Mouse (Mus musculus): ENCODE measurements around the gene Defb43. TPM values are rescaled to one million over a fixed set of nuclear protein-coding genes. Genes with fewer than 3 reads are reported as not detected.

The Defb43 gene
- not detected in 2 replicates for polyA plus RNA-seq (2021; fragmentation: Nextera tagmentation)
- long read RNA-seq, experiment 1: 0 reads
- long read RNA-seq, experiment 2: 0 reads

GRCm38 (mm10) chr14:63011471-63011870 is at the start of gene Defb43:
Defb43 (plus strand) TSS chr14:63011771.

GRCm38 (mm10) chr14:62984410-62984809 is 27.2 kb upstream of the Defb43 start, which contains the start of gene Defb48:
Defb48 (minus strand) TSS chr14:62984510.

GRCm38 (mm10) chr14:62997777-62998176 is 13.8 kb upstream of the Defb43 start, which contains the start of gene Defb47:
Defb47 (plus strand) TSS chr14:62998077.

GRCm38 (mm10) chr14:63046691-63047090 is 35.1 kb downstream of the Defb43 start, which contains the start of gene Defb42:
Defb42 (plus strand) TSS chr14:63046991.

GRCm38 (mm10) chr14:63049910-63050370 is 38.4 kb downstream of the Defb43 start, which contains the start of gene Defb30:
Defb30 (minus strand) TSS chr14:63049960.

Other genes with a start within 250 kb of the Defb43 start
- gene Wdfy2, start 174.1 kb upstream of the Defb43 start, polyA plus RNA-seq (2021; fragmentation: Nextera tagmentation): 2.4 and 2.5 TPM in 2 replicates
- gene Defb48, start 27.3 kb upstream of the Defb43 start, polyA plus RNA-seq (2021; fragmentation: Nextera tagmentation): not detected in 2 replicates
- not detected in 2 replicates for gene Defb47, start 13.7 kb upstream of the Defb43 start, polyA plus RNA-seq (2021; fragmentation: Nextera tagmentation)
- 0.40 and 0.68 TPM in 2 replicates for gene Defb42, start 35.2 kb downstream of the Defb43 start, polyA plus RNA-seq (2021; fragmentation: Nextera tagmentation)
- gene Defb30, start 38.2 kb downstream of the Defb43 start, polyA plus RNA-seq (2021; fragmentation: Nextera tagmentation): not detected in 2 replicates

Data from layer of hippocampus, adult 6 months (tissue).